Mouse (Mus musculus) cerebellum, postnatal 4 days (tissue): ENCODE results near the gene Rnf149.

Experiments
- DNase-seq, 2 experiments: peaks; one replicate each; pipeline ENCODE4 v3.0.0; 2022; ENCODE audit warnings: low spot score in 2 of 2, mixed read lengths in 1 of 2

The Rnf149 gene

GRCm38 (mm10) chr1:39530258-39530943, 46.8 kb downstream of the Rnf149 start:
- peak; percentile 65 to 82 for DNase-seq

- no peak for DNase-seq
Observed at GRCm38 (mm10) chr1:39528319-39528718, 48.9 kb downstream of the Rnf149 start.

GRCm38 (mm10) chr1:39527432-39527831, 49.8 kb downstream of the Rnf149 start:
- DNase-seq: peak; percentile 73 to 74

DNA sequence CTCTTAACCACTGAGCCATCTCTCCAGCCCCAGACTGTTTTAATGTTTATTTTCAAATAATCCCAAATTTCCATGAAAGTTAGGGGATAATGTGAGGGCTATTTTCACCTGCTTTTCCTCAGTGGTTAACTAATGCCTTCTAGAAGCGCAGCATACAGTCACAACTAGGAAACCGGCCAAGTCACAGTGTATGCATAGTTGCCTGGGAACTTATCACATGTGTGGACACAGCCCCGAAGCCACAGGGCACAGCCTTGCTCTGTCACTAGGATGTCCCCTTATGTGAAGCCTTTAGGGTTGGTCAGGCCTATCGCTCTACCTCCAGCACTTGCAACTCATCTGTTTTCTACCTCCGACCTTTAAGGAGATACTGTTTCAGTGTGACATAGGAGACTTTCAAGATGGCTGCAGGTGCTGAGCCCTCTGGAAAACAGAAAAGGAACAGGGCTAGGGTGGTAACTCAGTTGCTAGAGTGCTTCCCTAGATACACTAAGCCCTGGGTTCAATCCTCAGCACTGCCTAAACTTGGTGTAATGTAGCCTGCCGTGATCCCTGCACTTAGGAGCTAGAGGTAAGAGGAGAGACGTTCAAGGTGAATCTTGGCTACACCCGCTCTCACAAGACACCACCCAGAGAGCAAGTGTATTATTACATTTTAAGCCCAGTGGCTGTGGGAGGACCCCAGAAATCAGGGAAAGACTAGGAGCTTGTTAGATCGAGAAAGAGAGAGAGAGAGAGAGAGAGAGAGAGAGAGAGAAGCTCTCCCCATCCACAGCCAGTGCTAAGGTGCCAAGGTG, 50.6 kb downstream of the Rnf149 start:
- no peak for DNase-seq

DNA sequence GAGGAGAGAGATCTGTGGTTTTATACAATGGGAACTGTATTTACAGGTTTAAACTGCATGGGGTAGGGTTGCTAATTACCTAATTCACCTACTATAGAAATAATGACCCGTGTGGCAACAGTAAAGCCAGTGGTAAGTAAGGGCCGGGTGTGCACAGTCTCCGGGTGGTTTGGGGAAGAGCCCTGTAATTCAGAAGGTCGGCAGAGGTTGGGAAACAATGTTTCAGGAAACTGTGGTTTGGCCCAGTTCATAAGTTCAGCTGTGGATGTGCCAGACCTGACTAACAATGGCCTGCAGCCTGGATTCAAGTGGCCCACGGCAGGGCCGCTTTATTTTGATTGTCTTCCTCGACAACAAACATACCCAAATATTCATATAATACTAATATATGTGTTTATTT, 51.4 kb downstream of the Rnf149 start:
- no peak for DNase-seq

- DNase-seq: peak in 1 of 2 experiments; percentile 31
Observed at GRCm38 (mm10) chr1:39522519-39522918, 54.7 kb downstream of the Rnf149 start.

- no peak for DNase-seq
Observed at GRCm38 (mm10) chr1:39521326-39521725, 55.9 kb downstream of the Rnf149 start.

GRCm38 (mm10) chr1:39515303-39515991, 61.8 kb downstream of the Rnf149 start:
- no peak for DNase-seq

DNA sequence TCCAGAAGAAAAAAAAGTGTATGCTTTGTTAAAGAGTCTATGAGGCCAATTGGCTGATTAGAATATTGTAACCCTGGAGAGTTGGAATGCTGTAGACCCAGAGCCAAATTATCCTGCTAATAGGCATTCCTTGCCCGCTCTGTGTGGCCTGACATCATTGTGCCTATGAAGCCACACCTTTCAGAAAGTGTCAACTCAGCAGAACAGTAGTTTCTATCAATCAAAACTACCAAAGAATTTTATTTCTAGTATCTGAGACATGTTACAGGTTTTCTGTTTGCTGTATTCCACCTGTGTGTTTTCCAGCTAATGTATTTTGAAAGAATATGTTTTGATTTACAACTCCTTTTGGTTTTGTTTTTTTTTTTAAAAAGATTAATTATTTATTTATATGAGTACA, 65.0 kb downstream of the Rnf149 start:
- DNase-seq: no peak

DNA sequence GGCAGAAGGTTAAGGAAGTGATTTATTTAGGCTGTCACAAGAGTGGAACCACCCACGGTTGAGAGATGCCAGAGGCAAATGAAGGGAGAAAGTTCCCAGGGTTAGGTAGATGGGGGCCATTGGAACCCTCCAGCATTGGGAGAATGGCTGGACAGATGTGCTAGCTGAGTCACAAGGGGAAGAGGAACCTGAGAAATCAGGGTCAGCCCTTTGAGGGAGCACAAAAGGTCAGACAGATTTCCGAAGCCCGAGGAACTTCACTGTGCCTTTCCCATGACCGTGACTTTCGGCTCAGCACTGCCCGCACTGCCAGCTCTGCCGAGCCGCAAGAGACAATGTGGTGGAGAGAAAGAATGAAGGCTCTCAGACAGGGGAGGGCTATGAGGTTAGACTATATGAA, 65.4 kb downstream of the Rnf149 start:
- no peak for DNase-seq

DNA sequence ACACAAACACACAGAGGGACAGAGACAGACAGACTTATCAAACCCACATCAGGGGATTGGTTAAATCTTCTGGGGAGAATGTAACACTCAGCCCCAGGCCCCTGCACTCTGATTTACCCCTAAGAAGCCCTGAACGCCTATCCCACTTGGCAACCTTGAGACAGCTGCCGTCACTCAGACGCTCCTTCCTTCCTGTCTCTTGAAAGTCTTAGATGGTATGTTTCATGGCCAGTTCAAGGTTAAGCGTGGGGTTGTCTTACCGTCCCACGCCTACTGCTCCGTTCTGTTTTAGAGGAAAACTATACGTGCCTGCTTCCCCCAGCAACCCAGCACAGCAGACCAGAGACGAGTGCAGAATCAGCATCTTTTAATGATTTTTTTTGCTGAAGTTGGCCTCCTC, 71.6 kb downstream of the Rnf149 start:
- no peak for DNase-seq

DNA sequence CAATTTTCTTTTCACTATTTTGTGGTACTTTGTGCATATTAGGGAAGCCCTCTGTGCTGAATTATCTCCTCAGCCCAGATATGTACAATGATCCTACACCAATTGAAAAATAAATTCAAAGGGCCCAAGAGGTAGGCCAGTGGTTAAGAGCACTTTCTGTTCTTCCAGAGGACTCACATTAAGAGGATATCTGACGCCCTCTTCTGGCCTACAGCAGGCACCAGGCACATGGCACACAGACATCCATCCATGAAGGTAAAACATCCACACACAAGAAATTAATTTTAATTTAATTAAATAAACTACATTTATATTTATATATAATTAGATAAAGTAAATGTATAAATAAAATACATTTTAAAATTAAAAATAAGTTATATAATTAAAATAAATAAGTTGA, 72.9 kb downstream of the Rnf149 start:
- DNase-seq: no peak

DNA sequence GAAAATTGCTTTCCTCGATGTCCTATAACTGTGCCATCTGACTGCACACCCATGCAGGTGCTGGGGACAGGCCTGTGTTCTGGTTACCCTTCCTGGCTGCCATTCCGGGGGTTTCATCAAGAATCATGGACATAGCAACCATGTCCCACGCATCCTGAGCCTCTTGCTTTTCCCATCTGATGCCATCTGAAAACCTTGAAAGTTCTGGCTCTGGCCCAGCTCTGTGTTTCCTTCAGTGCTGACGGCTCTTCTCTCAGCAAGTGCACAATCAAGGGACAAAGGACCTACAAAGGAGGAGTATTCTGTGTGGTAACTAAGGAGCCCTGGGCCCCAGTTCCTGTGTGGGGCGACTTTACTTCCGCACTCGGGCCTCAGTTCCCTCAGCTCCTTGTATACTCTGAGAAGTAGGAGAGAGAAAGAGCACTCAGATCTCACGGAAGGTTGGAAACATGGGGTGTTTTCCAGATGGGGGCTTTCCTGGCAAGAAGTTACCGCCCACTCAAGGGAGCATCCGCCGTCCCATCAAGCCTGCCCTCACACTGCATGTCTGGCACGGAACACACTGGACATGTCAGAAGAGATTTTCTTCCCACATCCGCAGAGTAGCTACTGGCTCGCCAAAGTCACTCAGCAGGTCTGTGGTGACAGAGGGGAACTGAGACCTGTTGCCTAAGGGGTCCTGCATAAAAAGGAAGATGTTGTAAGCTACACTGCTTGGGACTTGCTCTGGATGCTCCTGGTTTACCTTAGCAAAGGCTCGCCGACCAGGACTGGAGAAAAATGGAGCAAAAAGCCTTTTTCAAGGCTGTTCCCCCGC, 74.2 kb downstream of the Rnf149 start:
- no peak for DNase-seq
